Mouse (Mus musculus): ENCODE results near the gene Gm20662.

- TF ChIP-seq CTCF (IDR thresholded peaks at IDR 0.05; ENCODE audit: low read depth, low read length) (no peak), POLR2AphosphoS5 (IDR thresholded peaks at IDR 0.05; ENCODE audit: insufficient replicate concordance, low read depth, low read length) (no peak), GATA1 (IDR thresholded peaks at IDR 0.05; ENCODE audit: borderline replicate concordance, low read length) (no peak), TAL1 (conservative IDR thresholded peaks at IDR 0.05; ENCODE audit: low read depth, low read length) (no peak)
These were observed 58.9 kb downstream of the Gm20662 start for GRCm38 (mm10) chr9:108055061-108055460.

Measured in G1E (cell line).